Mouse (Mus musculus) heart, postnatal 0 days (tissue): Measurements from ENCODE around the gene Ppat. TPM values are rescaled to one million over a fixed set of nuclear protein-coding genes. Genes with fewer than 3 reads are reported as not detected.

Experiments
- ATAC-seq: fragments of 200-750 bp; cut with Nextera tagmentation; 2 replicates; pipeline ENCODE4 v1.8.0; 2017; ENCODE audit warnings: low read depth, moderate number of reproducible peaks, moderate library complexity; ENCODE audit not compliant: insufficient read depth
- DNase-seq: peaks from one replicate; pipeline ENCODE4 v3.0.0-alpha.2; 2016; ENCODE audit warnings: low spot score
- H3K27ac ChIP-seq: fragments of 300-500 bp; sonication (generic); 2 replicates; pipeline ENCODE4 v1.5.1; 2014; ENCODE audit warnings: low read depth, mild to moderate bottlenecking
- H3K27me3 ChIP-seq: fragments of 300-500 bp; sonication (generic); 2 replicates; pipeline ENCODE4 v1.6.1; 2014; ENCODE audit warnings: low read length, mixed read lengths; ENCODE audit not compliant: control insufficient read depth, insufficient read depth
- H3K36me3 ChIP-seq: fragments of 300-500 bp; sonication (generic); replicated peaks from 2 replicates; pipeline ENCODE4 v1.6.1; 2014; ENCODE audit warnings: low read length, mixed read lengths; ENCODE audit not compliant: control insufficient read depth, insufficient read depth
- H3K4me1 ChIP-seq: fragments of 300-500 bp; sonication (generic); 2 replicates; pipeline ENCODE4 v1.6.1; 2014; ENCODE audit warnings: antibody characterized with exemption; ENCODE audit not compliant: control insufficient read depth, insufficient read depth
- H3K4me2 ChIP-seq: fragments of 300-500 bp; sonication (generic); 2 replicates; pipeline ENCODE4 v1.6.1; 2014; ENCODE audit warnings: low read depth, mild to moderate bottlenecking, low read length, moderate library complexity
- H3K4me3 ChIP-seq: fragments of 300-500 bp; sonication (generic); 2 replicates; pipeline ENCODE4 v1.5.1; 2014; ENCODE audit warnings: low read depth, low read length
- H3K9ac ChIP-seq: fragments of 300-500 bp; sonication (generic); replicated peaks from 2 replicates; pipeline ENCODE4 v1.6.1; 2014; ENCODE audit warnings: low read depth, low read length, mixed read lengths
- H3K9me3 ChIP-seq: fragments of 300-500 bp; sonication (generic); replicated peaks from 2 replicates; pipeline ENCODE4 v1.6.1; 2016; ENCODE audit warnings: low read length; ENCODE audit not compliant: control insufficient read depth
- CTCF ChIP-seq: IDR thresholded peaks from 2 replicates; pipeline ENCODE4 v1.5.1; 2016; ENCODE audit warnings: antibody characterized with exemption, control low read depth, low read depth
- EP300 ChIP-seq: IDR thresholded peaks from 2 replicates; pipeline ENCODE4 v1.6.1; 2016; ENCODE audit warnings: antibody characterized with exemption, low read depth
- WGBS: fragments of 180-500 bp; shearing (Covaris S2); extraction: QIAGEN DNeasy Blood & Tissue Kit; methylation state at CpG from one replicate; pipeline ENCODE4 v1.1.7; 2014; 5-methylcytosine and 5-hydroxymethylcytosine counted together
- polyA plus RNA-seq: library from polyadenylated mRNA; unstranded; fragments of >200 nt; fragmentation: Nextera tagmentation; extraction: Ambion mirVana; gene quantifications from 2 replicates; pipeline ENCODE4 v1.2.1, GENCODE M21; 2015
- total RNA-seq: library from RNA; depleted of rRNA; stranded (reverse); fragments of >200 nt; gene quantifications from 2 replicates; pipeline ENCODE4 v1.2.3, GENCODE M21; 2014; ENCODE audit warnings: low replicate concordance

Ppat gene
- total and polyA plus RNA-seq, 2 experiments from 2014 or later: 16.2 to 24.2 TPM

DNA sequence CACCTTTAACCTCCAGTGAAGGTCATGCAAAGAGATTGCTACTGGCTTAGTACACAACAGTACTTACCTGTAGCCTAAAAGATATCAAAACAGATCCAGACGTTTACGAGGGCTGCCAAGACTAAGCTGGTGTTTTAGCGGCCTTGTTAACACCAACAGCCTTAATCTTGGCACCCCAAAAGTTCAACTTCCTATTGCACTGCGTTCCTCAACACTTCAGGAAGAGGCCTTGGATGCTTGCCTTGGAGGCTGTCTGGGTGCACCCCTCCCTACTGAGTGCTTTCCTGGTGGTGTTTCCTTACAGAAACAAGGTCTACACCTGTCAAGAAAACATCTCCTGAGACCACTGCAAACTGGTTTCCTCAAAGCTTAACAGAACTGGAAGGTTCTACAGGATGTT lies 4.2 kb downstream of the Ppat start:
- H3K27ac ChIP-seq: peak overlapping the region; percentile 68
- no peak overlapping the region for H3K4me2 ChIP-seq
- H3K27me3 ChIP-seq: no peaks in the 10 kb centered on the region
- ATAC-seq: no peak
- WGBS: 37% methylated on average over 4 of the region's 4 CpGs
- H3K9me3 ChIP-seq: no peaks in the 10 kb centered on the region
- TF ChIP-seq EP300 (no peak), CTCF (no peak)
- H3K4me3 ChIP-seq: no peak overlapping the region
- no peaks in the 10 kb centered on the region for H3K36me3 ChIP-seq
- H3K4me1 ChIP-seq: peaks cover 41% of the 10 kb centered on the region
- DNase-seq: no peak
- no peak overlapping the region for H3K9ac ChIP-seq

DNA sequence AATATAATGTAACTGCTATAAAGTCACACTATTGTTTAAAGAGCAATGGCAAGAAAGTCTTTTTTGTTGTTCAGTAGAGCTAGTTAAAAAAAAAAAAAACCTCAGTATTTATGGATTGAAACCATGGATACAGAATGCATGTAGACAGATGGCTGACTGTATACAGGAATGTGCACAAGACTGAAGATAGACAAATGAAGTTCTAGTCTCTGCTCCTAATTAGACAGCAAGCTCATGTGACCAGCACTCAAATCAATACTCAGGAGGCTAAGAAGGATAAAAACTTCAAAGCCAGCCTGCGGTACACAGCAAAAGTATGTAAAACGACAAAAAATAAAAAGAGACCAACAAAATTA lies 5.7 kb downstream of the Ppat start:
- Histone ChIP-seq H3K9ac (no peak overlapping the region), H3K4me1 (peaks cover 45% of the 10 kb centered on the region)
- TF ChIP-seq CTCF (no peak), EP300 (no peak)

DNA sequence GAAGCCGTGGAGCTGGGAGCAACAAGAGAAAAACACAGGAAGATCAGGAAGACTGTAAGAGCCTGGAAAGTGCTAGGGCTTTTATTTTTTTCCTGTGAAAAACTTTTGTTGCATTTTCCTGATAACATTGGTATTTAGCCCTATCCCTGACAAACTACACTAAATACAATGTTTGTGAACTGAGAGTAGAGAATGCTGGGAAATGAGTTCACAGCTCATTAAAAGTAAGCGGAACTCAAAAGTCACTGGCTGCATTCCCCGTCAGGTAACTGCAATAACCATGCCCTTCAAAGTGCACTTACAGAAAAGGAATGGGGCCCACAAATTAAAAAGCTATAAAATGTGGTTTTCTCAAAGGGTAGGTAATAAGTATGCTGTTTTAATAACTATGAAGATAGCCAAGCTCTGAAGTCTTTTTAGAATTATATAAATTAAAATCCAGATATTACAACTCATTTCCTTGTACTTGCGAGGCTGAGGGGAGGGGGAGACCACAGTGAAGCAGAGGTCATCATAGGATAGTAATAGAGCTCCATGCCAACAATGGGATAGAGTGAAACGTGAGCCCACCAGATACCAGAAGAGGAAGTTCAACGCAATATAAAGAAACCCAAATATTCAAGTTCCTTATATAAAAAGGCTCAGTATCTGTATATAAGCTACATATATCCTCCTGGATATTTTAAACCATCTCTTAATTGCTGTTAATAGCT lies 6.3 kb downstream of the Ppat start:
- Histone ChIP-seq H3K4me1 (peaks cover 40% of the 10 kb centered on the region), H3K9ac (no peak overlapping the region), H3K36me3 (no peaks in the 10 kb centered on the region), H3K4me2 (no peak overlapping the region), H3K27me3 (no peaks in the 10 kb centered on the region), H3K9me3 (no peaks in the 10 kb centered on the region), H3K27ac (0 out of 2 replicates have a peak overlapping the region, but pooled peaks have one; percentile 4), H3K4me3 (no peak overlapping the region)
- 56% methylated on average over 6 of the region's 6 CpGs for WGBS
- TF ChIP-seq CTCF (no peak), EP300 (no peak)
- DNase-seq (no peak), ATAC-seq (no peak)

More for the DNA sequence above, 5.7 kb downstream of the Ppat start:
- Histone ChIP-seq H3K27me3 (no peaks in the 10 kb centered on the region), H3K9me3 (no peaks in the 10 kb centered on the region), H3K36me3 (no peaks in the 10 kb centered on the region), H3K4me2 (no peak overlapping the region), H3K4me3 (no peak overlapping the region), H3K27ac (peak overlapping the region; percentile 68; the same call in 1 of the 2 replicates)
- ATAC-seq (no peak), DNase-seq (no peak)
- 85% methylated on average over 2 of the region's 2 CpGs for WGBS

DNA sequence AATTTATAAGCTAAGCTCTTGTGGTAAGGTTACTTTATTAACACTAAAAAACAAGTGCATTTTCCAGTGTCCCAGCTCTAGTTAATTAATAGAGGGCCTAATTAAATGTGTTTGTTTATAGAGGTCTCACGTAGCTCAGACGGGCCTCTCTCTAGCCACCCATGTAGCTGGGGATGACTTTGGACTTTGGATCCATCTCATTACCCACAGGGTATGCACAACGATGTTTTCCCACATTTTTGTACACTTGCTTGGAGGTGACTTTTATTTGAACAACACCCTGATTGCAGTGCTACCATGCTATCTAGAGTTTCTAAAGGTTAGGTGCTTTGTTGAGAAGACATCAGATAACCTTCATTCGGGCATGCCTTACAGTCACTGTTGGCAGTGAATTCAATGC lies 8.9 kb downstream of the Ppat start:
- peaks cover 23% of the 10 kb centered on the region for H3K4me1 ChIP-seq
- H3K27ac ChIP-seq: no peak overlapping the region
- 87% methylated on average over 4 of the region's 4 CpGs for WGBS
- H3K9me3 ChIP-seq: no peaks in the 10 kb centered on the region
- no peak overlapping the region for H3K4me2 ChIP-seq
- H3K4me3 ChIP-seq: no peak overlapping the region
- no peaks in the 10 kb centered on the region for H3K27me3 ChIP-seq
- DNase-seq: no peak
- H3K36me3 ChIP-seq: no peaks in the 10 kb centered on the region
- ATAC-seq: no peak
- H3K9ac ChIP-seq: no peak overlapping the region
- TF ChIP-seq CTCF (no peak), EP300 (no peak)

DNA sequence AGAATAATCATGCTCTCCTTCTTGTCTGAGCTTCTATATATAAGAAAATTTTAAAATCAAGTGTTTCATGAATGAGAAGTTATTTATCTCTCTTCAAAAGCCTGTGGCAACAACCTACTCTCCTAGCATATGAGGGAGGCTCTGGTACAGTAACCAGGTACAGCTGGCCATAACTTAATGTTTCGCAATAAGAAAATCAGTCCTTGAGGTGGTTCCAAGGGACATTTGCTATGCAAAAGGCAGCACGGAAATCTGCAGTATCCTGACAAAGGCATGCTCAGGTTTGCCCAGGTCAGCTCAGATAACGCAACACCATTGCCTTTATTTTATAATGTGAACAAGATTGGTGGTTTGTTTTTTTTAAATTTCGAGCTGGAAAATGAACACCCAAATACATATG lies 9.4 kb downstream of the Ppat start:
- ATAC-seq (no peak), DNase-seq (no peak)
- H3K4me2 ChIP-seq: no peak overlapping the region
- no peaks in the 10 kb centered on the region for H3K27me3 ChIP-seq
- H3K4me3 ChIP-seq: no peak overlapping the region
- H3K4me1 ChIP-seq: peaks cover 18% of the 10 kb centered on the region
- no peak overlapping the region for H3K27ac ChIP-seq
- no peaks in the 10 kb centered on the region for H3K36me3 ChIP-seq
- TF ChIP-seq CTCF (no peak), EP300 (no peak)
- H3K9me3 ChIP-seq: no peaks in the 10 kb centered on the region
- H3K9ac ChIP-seq: no peak overlapping the region
- 79% methylated on average over 4 of the region's 4 CpGs for WGBS

DNA sequence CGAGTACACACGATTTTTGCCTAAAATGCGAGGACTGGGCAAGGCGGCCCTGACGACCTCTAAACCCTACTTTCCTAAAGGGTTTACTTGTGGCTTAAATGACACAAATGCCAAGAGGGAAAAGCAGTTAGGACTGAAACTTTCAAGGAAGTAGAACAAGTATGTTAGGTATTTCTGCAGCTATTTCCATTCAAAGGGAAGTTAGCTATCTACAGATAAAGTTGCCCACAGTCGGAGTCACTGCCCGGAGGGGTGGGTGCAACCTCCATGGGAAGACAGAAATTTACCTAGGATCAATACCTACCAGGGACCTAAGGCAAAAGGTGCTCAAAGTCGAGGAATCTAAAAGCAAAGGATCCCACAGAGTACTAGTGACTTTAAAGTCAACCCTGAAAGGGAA lies 11.7 kb downstream of the Ppat start:
- no peak overlapping the region for H3K27ac ChIP-seq
- DNase-seq (no peak), ATAC-seq (no peak)
- no peak overlapping the region for H3K9ac ChIP-seq
- no peak for TF ChIP-seq EP300
- TF ChIP-seq CTCF: no peak
- peaks cover 4% of the 10 kb centered on the region; the same call in 1 of the 2 replicates for H3K4me1 ChIP-seq
- 65% methylated on average over 8 of the region's 8 CpGs for WGBS
- no peaks in the 10 kb centered on the region for H3K9me3 ChIP-seq
- H3K27me3 ChIP-seq: no peaks in the 10 kb centered on the region
- H3K4me2 ChIP-seq: no peak overlapping the region
- H3K36me3 ChIP-seq: no peaks in the 10 kb centered on the region
- H3K4me3 ChIP-seq: no peak overlapping the region
